Mouse (Mus musculus): ENCODE results near the gene Mbd3l2. TPM values are rescaled to one million over a fixed set of nuclear protein-coding genes. Genes with fewer than 3 reads are reported as not detected.

The Mbd3l2 gene
- polyA plus RNA-seq (2017; shearing (Covaris generic)): not detected

GRCm38 (mm10) chr9:18430354-18430753 is at the start of gene Mbd3l2:
Gene Mbd3l2 (plus strand): TSS chr9:18430654.

GRCm38 (mm10) chr9:18402895-18403294 is 27.6 kb upstream of the Mbd3l2 start, which contains the start of gene Naalad2:
Gene Naalad2 (minus strand): TSS chr9:18402995.

GRCm38 (mm10) chr9:18404118-18404517 is 26.3 kb upstream of the Mbd3l2 start, which contains the start of gene Ubtfl1:
Gene Ubtfl1 (plus strand): TSS chr9:18404418.

GRCm38 (mm10) chr9:18478168-18478567 is 47.7 kb downstream of the Mbd3l2 start, which contains the start of the genes Zfp558 and Mbd3l1:
Gene Zfp558 (minus strand): TSS chr9:18478268.
Gene Mbd3l1 (plus strand): TSS chr9:18478359.

Other genes with a start within 250 kb of the Mbd3l2 start
- 100 to 1,000 TPM; 136 to 157 TPM for gene Chordc1, start 138.5 kb upstream of the Mbd3l2 start, polyA plus RNA-seq (2017; shearing (Covaris generic))
- gene Naalad2, start 27.7 kb upstream of the Mbd3l2 start, polyA plus RNA-seq (2017; shearing (Covaris generic)): 1 to 10 TPM in 1 of 2 experiments, under 1 TPM in 1; 0.64 to 1.8 TPM
- gene Ubtfl1, start 26.2 kb upstream of the Mbd3l2 start, polyA plus RNA-seq (2017; shearing (Covaris generic)): under 1 TPM; 0.16 to 0.66 TPM
- 1 to 10 TPM; 1.4 to 2.4 TPM for gene Zfp558, start 47.6 kb downstream of the Mbd3l2 start, polyA plus RNA-seq (2017; shearing (Covaris generic))
- not detected for gene Mbd3l1, start 47.7 kb downstream of the Mbd3l2 start, polyA plus RNA-seq (2017; shearing (Covaris generic))
- under 1 TPM; 0.24 to 0.57 TPM for gene Muc16, start 243.9 kb downstream of the Mbd3l2 start, polyA plus RNA-seq (2017; shearing (Covaris generic))

Measured in inflammation-experienced regulatory T-cells (primary cell).